Mouse (Mus musculus) forebrain, embryonic 14.5 days (tissue): ENCODE results near the gene Rac2. TPM values are rescaled to one million over a fixed set of nuclear protein-coding genes. Genes with fewer than 3 reads are reported as not detected.

Experiments
- ATAC-seq: fragments of 200-750 bp; cut with Nextera tagmentation; 2 replicates; pipeline ENCODE4 v1.8.0; 2017; ENCODE audit warnings: mild to moderate bottlenecking, moderate library complexity
- DNase-seq: peaks from one replicate; pipeline ENCODE4 v3.0.0-alpha.2; 2015; ENCODE audit warnings: low spot score
- H3K27ac ChIP-seq: fragments of 300-500 bp; sonication (generic); 2 replicates; pipeline ENCODE4 v1.5.1; 2014; ENCODE audit warnings: low read depth, mild to moderate bottlenecking, control low read depth, low read length, moderate library complexity
- H3K27me3 ChIP-seq: fragments of 300-500 bp; sonication (generic); replicated peaks from 2 replicates; pipeline ENCODE4 v1.6.1; 2014; ENCODE audit warnings: low read length, control low read depth, mixed read lengths; ENCODE audit not compliant: control insufficient read depth, insufficient read depth
- H3K36me3 ChIP-seq: fragments of 300-500 bp; sonication (generic); 2 replicates; pipeline ENCODE4 v1.6.1; 2014; ENCODE audit warnings: low read length, control low read depth; ENCODE audit not compliant: control insufficient read depth, insufficient read depth
- H3K4me1 ChIP-seq: fragments of 300-500 bp; sonication (generic); 2 replicates; pipeline ENCODE4 v1.6.1; 2014; ENCODE audit warnings: antibody characterized with exemption, low read length, control low read depth; ENCODE audit not compliant: control insufficient read depth, insufficient read depth
- H3K4me2 ChIP-seq: fragments of 300-500 bp; sonication (generic); 2 replicates; pipeline ENCODE4 v1.6.1; 2014; ENCODE audit warnings: mild to moderate bottlenecking, control low read depth, low read length
- H3K4me3 ChIP-seq: fragments of 300-500 bp; sonication (generic); 2 replicates; pipeline ENCODE4 v1.5.1; 2014; ENCODE audit warnings: low read depth, low read length, control low read depth
- H3K9ac ChIP-seq: fragments of 300-500 bp; sonication (generic); 2 replicates; pipeline ENCODE4 v1.6.1; 2014; ENCODE audit warnings: mild to moderate bottlenecking, low read length, control low read depth, moderate library complexity
- H3K9me3 ChIP-seq: fragments of 300-500 bp; sonication (generic); replicated peaks from 2 replicates; pipeline ENCODE4 v1.6.1; 2016; ENCODE audit warnings: low read length, control low read depth, mixed read lengths; ENCODE audit not compliant: control insufficient read depth
- WGBS: fragments of 180-500 bp; shearing (Covaris S2); extraction: QIAGEN DNeasy Blood & Tissue Kit; methylation state at CpG from one replicate; pipeline ENCODE4 v1.1.7; 2014; 5-methylcytosine and 5-hydroxymethylcytosine counted together
- polyA plus RNA-seq: library from polyadenylated mRNA; unstranded; fragments of >200 nt; fragmentation: Nextera tagmentation; extraction: Ambion mirVana; gene quantifications from 2 replicates; pipeline ENCODE4 v1.2.1, GENCODE M21; 2014

The Rac2 gene
- polyA plus RNA-seq, 1 experiment from 2014 or later = 5.9 TPM

- no peaks in the 10 kb centered on the region for H3K4me1 ChIP-seq
- WGBS = 75% methylated on average over 15 of the region's 15 CpGs
- ATAC-seq (no peak), DNase-seq (no peak)
- no peak overlapping the region for H3K27ac ChIP-seq
- H3K36me3 ChIP-seq = no peaks in the 10 kb centered on the region
- H3K9ac ChIP-seq = no peak overlapping the region
- no peak overlapping the region for H3K4me2 ChIP-seq
- no peaks in the 10 kb centered on the region for H3K27me3 ChIP-seq
- no peak overlapping the region for H3K4me3 ChIP-seq
- H3K9me3 ChIP-seq = no peaks in the 10 kb centered on the region
Measured at GRCm38 (mm10) chr15:78591680-78592451, 19.3 kb upstream of the Rac2 start.

- no peak for DNase-seq
- 82% methylated on average over 6 of the region's 6 CpGs for WGBS
Measured at GRCm38 (mm10) chr15:78590785-78591184, 18.2 kb upstream of the Rac2 start.

DNA sequence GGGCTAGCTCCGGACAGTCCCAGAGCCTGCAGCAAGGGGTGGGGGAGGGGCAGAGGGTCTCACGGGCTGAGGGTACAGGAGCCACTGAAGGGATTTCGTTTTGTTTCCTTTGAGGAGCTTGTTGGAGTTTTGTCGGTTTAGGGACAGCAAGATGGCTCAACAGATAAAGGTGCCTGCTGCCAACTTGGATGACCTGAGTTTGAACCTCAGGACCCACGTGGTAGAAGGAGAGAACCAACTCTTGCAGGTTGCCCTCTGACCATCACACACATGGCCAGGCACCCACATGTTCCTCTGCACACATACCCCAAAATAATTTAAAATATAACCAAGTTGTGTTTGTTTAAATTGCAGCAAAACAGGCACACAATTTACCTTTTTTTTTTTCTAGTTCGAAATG lies 17.4 kb upstream of the Rac2 start:
- no peak for DNase-seq
- Histone ChIP-seq H3K4me1 (no peaks in the 10 kb centered on the region), H3K9ac (no peak overlapping the region), H3K4me2 (no peak overlapping the region), H3K36me3 (no peaks in the 10 kb centered on the region), H3K27ac (no peak overlapping the region), H3K27me3 (no peaks in the 10 kb centered on the region), H3K9me3 (no peaks in the 10 kb centered on the region), H3K4me3 (no peak overlapping the region)
- WGBS = 76% methylated on average over 6 of the region's 6 CpGs
- ATAC-seq = no peak

More at GRCm38 (mm10) chr15:78590785-78591184, 18.2 kb upstream of the Rac2 start:
- Histone ChIP-seq H3K36me3 (no peaks in the 10 kb centered on the region), H3K9me3 (no peaks in the 10 kb centered on the region), H3K4me3 (no peak overlapping the region), H3K27ac (no peak overlapping the region), H3K4me1 (no peaks in the 10 kb centered on the region), H3K9ac (no peak overlapping the region), H3K27me3 (no peaks in the 10 kb centered on the region), H3K4me2 (no peak overlapping the region)
- no peak for ATAC-seq

DNA sequence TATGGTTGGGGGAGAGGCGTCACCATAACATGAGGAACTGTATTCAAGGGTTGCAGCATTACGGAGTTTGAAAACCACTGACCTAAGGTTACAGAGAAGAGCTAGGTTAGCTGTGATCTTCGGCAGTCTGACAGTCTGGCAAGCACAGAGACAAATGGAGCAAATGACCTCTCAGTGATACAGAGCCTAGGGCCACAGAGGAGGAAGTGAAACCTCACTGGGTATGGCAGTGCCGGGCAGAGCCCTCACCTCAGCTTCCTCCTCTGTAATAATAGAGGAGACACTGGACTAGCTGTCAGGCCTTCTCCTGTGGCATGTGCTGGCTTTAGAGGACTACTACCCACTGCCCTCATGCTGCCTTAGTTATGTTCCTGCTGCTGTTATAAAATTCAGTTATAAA lies 16.3 kb upstream of the Rac2 start:
- Histone ChIP-seq H3K27ac (no peak overlapping the region), H3K27me3 (no peaks in the 10 kb centered on the region), H3K9ac (no peak overlapping the region), H3K4me3 (no peak overlapping the region), H3K4me2 (no peak overlapping the region), H3K4me1 (no peaks in the 10 kb centered on the region), H3K36me3 (no peaks in the 10 kb centered on the region), H3K9me3 (0 out of 2 replicates have a peak, but pooled peaks cover 2% of the 10 kb centered on the region)
- WGBS = 93% methylated on average over 4 of the region's 4 CpGs
- no peak for ATAC-seq
- DNase-seq = no peak

DNA sequence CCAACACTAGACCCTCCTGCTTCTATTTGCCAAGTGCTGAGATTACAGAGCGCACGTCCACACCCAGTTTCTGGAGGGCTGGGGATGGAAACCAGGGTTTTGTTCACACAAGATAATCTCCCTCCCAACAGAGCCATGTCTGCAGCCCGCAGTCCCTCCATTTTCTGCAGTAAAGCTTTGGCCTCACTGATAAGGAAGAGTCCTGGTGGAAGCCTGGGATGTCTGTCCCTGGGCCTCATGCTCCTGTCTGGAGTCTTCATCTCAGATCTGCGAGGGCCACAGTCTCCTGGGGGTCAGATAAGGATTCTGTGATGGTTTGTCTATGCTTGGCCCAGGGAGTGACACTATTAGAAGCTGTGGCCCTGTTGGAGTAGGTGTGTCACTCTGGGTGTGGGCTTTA lies 15.5 kb upstream of the Rac2 start:
- 85% methylated on average over 4 of the region's 4 CpGs for whole genome bisulfite sequencing
- H3K36me3 ChIP-seq = no peaks in the 10 kb centered on the region
- no peak overlapping the region for H3K9ac ChIP-seq
- H3K9me3 ChIP-seq = 0 out of 2 replicates have a peak, but pooled peaks cover 2% of the 10 kb centered on the region
- DNase-seq = no peak
- H3K4me2 ChIP-seq = no peak overlapping the region
- H3K4me1 ChIP-seq = no peaks in the 10 kb centered on the region
- no peak overlapping the region for H3K4me3 ChIP-seq
- H3K27ac ChIP-seq = no peak overlapping the region
- no peaks in the 10 kb centered on the region for H3K27me3 ChIP-seq
- ATAC-seq = no peak

- no peak overlapping the region for H3K27ac ChIP-seq
- 54% methylated on average over 18 of the region's 18 CpGs for WGBS
- peak; percentile 88 for DNase-seq
- no peaks in the 10 kb centered on the region for H3K27me3 ChIP-seq
- H3K4me1 ChIP-seq = no peaks in the 10 kb centered on the region
- no peak overlapping the region for H3K4me3 ChIP-seq
- no peak overlapping the region for H3K4me2 ChIP-seq
- no peak overlapping the region for H3K9ac ChIP-seq
- ATAC-seq = peak; percentile 90
- 0 out of 2 replicates have a peak, but pooled peaks cover 2% of the 10 kb centered on the region for H3K9me3 ChIP-seq
- no peaks in the 10 kb centered on the region for H3K36me3 ChIP-seq
Measured at GRCm38 (mm10) chr15:78587050-78587994, 14.7 kb upstream of the Rac2 start.

DNA sequence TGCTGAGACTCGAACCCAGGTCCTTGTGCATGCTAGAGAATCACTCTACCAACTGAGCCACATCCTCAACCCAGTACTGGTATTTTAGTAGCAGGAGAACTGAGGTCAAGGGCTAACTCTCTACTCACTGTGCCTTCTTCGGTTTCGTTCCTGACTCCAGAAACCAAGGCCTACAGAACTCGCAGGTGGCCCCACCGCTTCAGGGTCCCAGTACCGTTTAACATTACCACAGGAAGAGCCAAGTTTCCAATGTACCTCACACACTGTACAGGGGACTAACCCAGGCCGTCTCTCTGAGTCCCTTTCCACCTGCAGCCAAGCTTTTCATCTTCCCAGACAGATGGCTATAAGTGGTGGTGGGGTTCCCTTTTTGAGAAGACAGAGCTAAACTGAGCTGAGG lies 12.8 kb upstream of the Rac2 start:
- Histone ChIP-seq H3K36me3 (no peaks in the 10 kb centered on the region), H3K9ac (no peak overlapping the region), H3K27ac (no peak overlapping the region), H3K4me1 (peaks cover 9% of the 10 kb centered on the region), H3K9me3 (0 out of 2 replicates have a peak, but pooled peaks cover 2% of the 10 kb centered on the region), H3K4me2 (no peak overlapping the region), H3K4me3 (no peak overlapping the region), H3K27me3 (no peaks in the 10 kb centered on the region)
- DNase-seq (no peak), ATAC-seq (no peak)
- WGBS = 94% methylated on average over 7 of the region's 7 CpGs

GRCm38 (mm10) chr15:78583352-78583751 lies 10.8 kb upstream of the Rac2 start:
- ATAC-seq (no peak), DNase-seq (no peak)
- Histone ChIP-seq H3K36me3 (no peaks in the 10 kb centered on the region), H3K9me3 (0 out of 2 replicates have a peak, but pooled peaks cover 2% of the 10 kb centered on the region), H3K4me3 (no peak overlapping the region), H3K4me1 (peaks cover 18% of the 10 kb centered on the region), H3K27ac (no peak overlapping the region), H3K4me2 (no peak overlapping the region), H3K27me3 (no peaks in the 10 kb centered on the region), H3K9ac (no peak overlapping the region)
- 23% methylated on average over 11 of the region's 11 CpGs for WGBS
